Mouse (Mus musculus) hindbrain, embryonic 12.5 days (tissue): ENCODE results near the gene Spns3. TPM values are rescaled to one million over a fixed set of nuclear protein-coding genes. Genes with fewer than 3 reads are reported as not detected.

Experiments used
- ATAC-seq: fragments of 200-750 bp; cut with Nextera tagmentation; 2 replicates; pipeline ENCODE4 v1.8.0; 2017; ENCODE audit warnings: moderate TSS enrichment; ENCODE audit not compliant: low FRiP score
- H3K27ac ChIP-seq: fragments of 300-500 bp; sonication (generic); 2 replicates; pipeline ENCODE4 v1.5.1; 2016; ENCODE audit warnings: mild to moderate bottlenecking
- H3K27me3 ChIP-seq: fragments of 300-500 bp; sonication (generic); 2 replicates; pipeline ENCODE4 v1.6.1; 2016; ENCODE audit warnings: mild to moderate bottlenecking
- H3K36me3 ChIP-seq: fragments of 300-500 bp; sonication (generic); 2 replicates; pipeline ENCODE4 v1.6.1; 2016; ENCODE audit warnings: mild to moderate bottlenecking
- H3K4me1 ChIP-seq: fragments of 300-500 bp; sonication (generic); 2 replicates; pipeline ENCODE4 v1.6.1; 2016
- H3K4me2 ChIP-seq: fragments of 300-500 bp; sonication (generic); replicated peaks from 2 replicates; pipeline ENCODE4 v1.6.1; 2016; ENCODE audit warnings: mild to moderate bottlenecking
- H3K4me3 ChIP-seq: fragments of 300-500 bp; sonication (generic); 2 replicates; pipeline ENCODE4 v1.5.1; 2016; ENCODE audit warnings: mild to moderate bottlenecking
- H3K9ac ChIP-seq: fragments of 300-500 bp; sonication (generic); 2 replicates; pipeline ENCODE4 v1.6.1; 2016; ENCODE audit warnings: mild to moderate bottlenecking, moderate library complexity
- H3K9me3 ChIP-seq: fragments of 300-500 bp; sonication (generic); replicated peaks from 2 replicates; pipeline ENCODE4 v1.6.1; 2016; ENCODE audit warnings: mild to moderate bottlenecking
- WGBS: fragments of 180-500 bp; shearing (Covaris S2); methylation state at CpG from one replicate; pipeline ENCODE4 v1.1.7; 2016; 5-methylcytosine and 5-hydroxymethylcytosine counted together
- polyA plus RNA-seq: library from polyadenylated mRNA; unstranded; fragments of >200 nt; fragmentation: Nextera tagmentation; extraction: Ambion mirVana; gene quantifications from 2 replicates; pipeline ENCODE4 v1.2.1, GENCODE M21; 2016

Spns3 gene
- polyA plus RNA-seq, 1 experiment from 2014 or later: 0.15 TPM

- peaks cover 67% of the 10 kb centered on the region for H3K36me3 ChIP-seq
- peaks cover 16% of the 10 kb centered on the region for H3K4me1 ChIP-seq
- no peak overlapping the region for H3K9ac ChIP-seq
- ATAC-seq: no peak
- H3K27ac ChIP-seq: no peak overlapping the region
- H3K27me3 ChIP-seq: no peaks in the 10 kb centered on the region
- no peak overlapping the region for H3K4me3 ChIP-seq
- 63% methylated on average over 15 of the region's 15 CpGs for WGBS
- no peaks in the 10 kb centered on the region for H3K9me3 ChIP-seq
- H3K4me2 ChIP-seq: no peak overlapping the region
Observed at GRCm38 (mm10) chr11:72453105-72453953, 97.0 kb downstream of the Spns3 start.

DNA sequence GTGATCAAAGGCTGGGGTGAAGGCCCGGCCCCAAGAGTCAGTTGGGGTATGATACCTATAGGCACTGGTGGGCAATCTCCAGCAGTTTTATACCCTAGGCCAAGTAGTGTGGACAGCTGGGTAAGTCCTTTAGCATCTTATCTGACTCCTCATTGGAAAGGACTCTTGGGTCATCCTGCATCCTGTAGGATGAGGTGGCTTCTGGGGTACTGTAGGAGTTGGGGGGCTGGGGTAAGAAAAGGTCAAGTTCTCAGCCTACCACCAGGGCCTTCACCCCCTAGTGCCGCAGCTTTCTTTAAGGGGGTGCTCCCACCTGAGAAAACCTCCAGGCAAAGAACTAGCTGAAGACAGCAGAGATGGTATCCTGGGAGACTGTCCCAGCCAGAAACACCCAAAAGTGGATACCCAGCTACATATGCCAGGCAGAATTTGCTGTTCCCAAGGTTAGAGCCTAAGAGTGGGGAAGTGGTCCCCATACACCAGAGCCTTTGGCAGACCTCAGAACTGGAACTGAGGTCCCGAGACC is 98.1 kb downstream of the Spns3 start:
- H3K36me3 ChIP-seq: peaks cover 73% of the 10 kb centered on the region
- WGBS: 86% methylated on average over 3 of the region's 3 CpGs
- H3K9ac ChIP-seq: no peak overlapping the region

DNA sequence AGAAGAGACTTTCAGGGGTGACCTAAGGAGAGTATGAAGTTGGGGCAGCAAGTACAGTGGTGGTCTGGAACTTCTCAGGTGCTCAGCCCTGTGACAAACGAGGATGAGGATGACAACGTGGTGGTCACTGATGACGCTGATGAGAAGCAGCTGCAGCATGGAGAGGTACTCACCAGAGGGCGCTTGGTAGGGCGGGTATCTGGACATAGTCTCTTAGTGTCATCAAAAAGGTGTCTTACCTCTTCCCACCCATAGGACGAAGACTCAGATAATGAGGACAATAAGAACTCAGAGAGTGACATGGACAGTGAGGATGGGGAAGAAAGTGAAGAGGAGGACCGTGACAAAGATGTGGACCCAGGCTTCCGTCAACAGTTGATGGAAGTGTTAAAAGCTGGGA is 102.8 kb downstream of the Spns3 start:
- H3K4me1 ChIP-seq: peaks cover 2% of the 10 kb centered on the region
- no peak overlapping the region for H3K4me3 ChIP-seq
- H3K4me2 ChIP-seq: no peak overlapping the region
- peaks cover 99% of the 10 kb centered on the region for H3K36me3 ChIP-seq
- H3K27ac ChIP-seq: no peak overlapping the region
- no peaks in the 10 kb centered on the region for H3K27me3 ChIP-seq
- no peak for ATAC-seq
- H3K9ac ChIP-seq: no peak overlapping the region
- 84% methylated on average over 8 of the region's 8 CpGs for WGBS
- H3K9me3 ChIP-seq: no peaks in the 10 kb centered on the region

More for the DNA sequence above, 98.1 kb downstream of the Spns3 start:
- H3K27me3 ChIP-seq: no peaks in the 10 kb centered on the region
- H3K9me3 ChIP-seq: no peaks in the 10 kb centered on the region
- peaks cover 16% of the 10 kb centered on the region for H3K4me1 ChIP-seq
- H3K4me2 ChIP-seq: no peak overlapping the region
- no peak for ATAC-seq
- H3K27ac ChIP-seq: no peak overlapping the region
- H3K4me3 ChIP-seq: no peak overlapping the region

GRCm38 (mm10) chr11:72446311-72447105 is 103.8 kb downstream of the Spns3 start:
- no peak for ATAC-seq
- Histone ChIP-seq H3K4me1 (peaks cover 12% of the 10 kb centered on the region), H3K4me3 (no peak overlapping the region), H3K9me3 (no peaks in the 10 kb centered on the region), H3K36me3 (peaks cover 92% of the 10 kb centered on the region), H3K27me3 (no peaks in the 10 kb centered on the region), H3K4me2 (no peak overlapping the region), H3K27ac (no peak overlapping the region), H3K9ac (no peak overlapping the region)
- 86% methylated on average over 6 of the region's 6 CpGs for WGBS

Other genes with a start within 250 kb of the Spns3 start
- gene Xaf1, start 248.9 kb downstream of the Spns3 start, polyA plus RNA-seq: 1.9 and 2.6 TPM in 2 replicates
- not detected in 2 replicates for gene Fbxo39, start 236.1 kb downstream of the Spns3 start, polyA plus RNA-seq
- 6.6 and 7.9 TPM in 2 replicates for gene Tekt1, start 188.1 kb downstream of the Spns3 start, polyA plus RNA-seq
- 14.5 and 15.3 TPM in 2 replicates for gene Smtnl2, start 138.8 kb downstream of the Spns3 start, polyA plus RNA-seq
- gene Ggt6, start 115.0 kb downstream of the Spns3 start, polyA plus RNA-seq: 0.32 TPM in 1 of 2 replicates, not detected in the other
- 112 and 123 TPM in 2 replicates for gene Mybbp1a, start 109.2 kb downstream of the Spns3 start, polyA plus RNA-seq
- gene Spns2, start 60.6 kb downstream of the Spns3 start, polyA plus RNA-seq: 8.8 and 9.3 TPM in 2 replicates
- 115 and 123 TPM in 2 replicates for gene Ube2g1, start 56.8 kb upstream of the Spns3 start, polyA plus RNA-seq
- gene Ankfy1, start 139.5 kb upstream of the Spns3 start, polyA plus RNA-seq: 33.4 and 35.0 TPM in 2 replicates
- 5.7 and 6.3 TPM in 2 replicates for gene Cyb5d2, start 245.6 kb upstream of the Spns3 start, polyA plus RNA-seq
- gene Zzef1, start 245.7 kb upstream of the Spns3 start, polyA plus RNA-seq: 13.5 and 14.3 TPM in 2 replicates